Mouse (Mus musculus): ENCODE measurements around the gene Cox20.
"Not testable (repeated sequence)": the region's sequence is repeated elsewhere in the genome, so short reads cannot be mapped to it uniquely, and the experiment has no call there.

Cox20 gene

GRCm38 (mm10) chr1:178318389-178319184 is at the start of gene Cox20:
Cox20 (plus strand) TSS chr1:178319130.
- DNase-seq (ENCODE audit: low read depth, low spot score), result peak; percentile 97

- no peak for DNase-seq (ENCODE audit: low read depth, low spot score)
These were observed 48.3 kb upstream of the Cox20 start for GRCm38 (mm10) chr1:178270635-178271034.

- no peak for DNase-seq (ENCODE audit: low read depth, low spot score)
These were observed 43.7 kb upstream of the Cox20 start for GRCm38 (mm10) chr1:178275174-178275730.

GRCm38 (mm10) chr1:178275738-178276053 is 43.2 kb upstream of the Cox20 start:
- DNase-seq (ENCODE audit: low read depth, low spot score), result no peak

GRCm38 (mm10) chr1:178276054-178276911 is 42.6 kb upstream of the Cox20 start:
- DNase-seq (ENCODE audit: low read depth, low spot score), result peak; percentile 46

- DNase-seq (ENCODE audit: low read depth, low spot score), result not testable (repeated sequence)
These were observed 35.6 kb upstream of the Cox20 start for GRCm38 (mm10) chr1:178283314-178283713.

- no peak for DNase-seq (ENCODE audit: low read depth, low spot score)
These were observed 34.8 kb upstream of the Cox20 start for GRCm38 (mm10) chr1:178283946-178284720.

GRCm38 (mm10) chr1:178287601-178288176 is 31.2 kb upstream of the Cox20 start:
- DNase-seq (ENCODE audit: low read depth, low spot score), result no peak

- no peak for DNase-seq (ENCODE audit: low read depth, low spot score)
These were observed 27.2 kb upstream of the Cox20 start for GRCm38 (mm10) chr1:178291716-178292115.

- DNase-seq (ENCODE audit: low read depth, low spot score), result no peak
These were observed 24.9 kb upstream of the Cox20 start for GRCm38 (mm10) chr1:178294051-178294450.

- not testable (repeated sequence) for DNase-seq (ENCODE audit: low read depth, low spot score)
These were observed 17.7 kb upstream of the Cox20 start for GRCm38 (mm10) chr1:178301261-178301660.

- DNase-seq (ENCODE audit: low read depth, low spot score), result peak; percentile 66
These were observed 15.5 kb upstream of the Cox20 start for GRCm38 (mm10) chr1:178303425-178303824.

GRCm38 (mm10) chr1:178309487-178309886 is 9.4 kb upstream of the Cox20 start:
- no peak for DNase-seq (ENCODE audit: low read depth, low spot score)

GRCm38 (mm10) chr1:178310128-178310527 is 8.8 kb upstream of the Cox20 start:
- no peak for DNase-seq (ENCODE audit: low read depth, low spot score)

- DNase-seq (ENCODE audit: low read depth, low spot score), result no peak
These were observed 5.8 kb upstream of the Cox20 start for GRCm38 (mm10) chr1:178313039-178313597.

- no peak for DNase-seq (ENCODE audit: low read depth, low spot score)
These were observed 4.7 kb upstream of the Cox20 start for GRCm38 (mm10) chr1:178314236-178314635.

- no peak for DNase-seq (ENCODE audit: low read depth, low spot score)
These were observed 1.5 kb upstream of the Cox20 start for GRCm38 (mm10) chr1:178317275-178318001.

GRCm38 (mm10) chr1:178318002-178318388 is 935 bp upstream of the Cox20 start:
- peak; percentile 90 for DNase-seq (ENCODE audit: low read depth, low spot score)

GRCm38 (mm10) chr1:178319295-178320037 is 536 bp downstream of the Cox20 start:
- peak; percentile 39 for DNase-seq (ENCODE audit: low read depth, low spot score)

Data from forelimb bud, embryonic 11.5 days (tissue).